Mouse (Mus musculus) E14TG2a.4 (cell line): ENCODE measurements around the gene Gabarap.

ENCODE experiments used
- CTCF ChIP-seq: conservative IDR thresholded peaks from 2 replicates; pipeline ENCODE4 v1.5.1; 2014; ENCODE audit warnings: low read length
- POU5F1 ChIP-seq: IDR thresholded peaks from 2 replicates; pipeline ENCODE4 v1.6.1; 2014; ENCODE audit warnings: low read length, borderline replicate concordance

DNA sequence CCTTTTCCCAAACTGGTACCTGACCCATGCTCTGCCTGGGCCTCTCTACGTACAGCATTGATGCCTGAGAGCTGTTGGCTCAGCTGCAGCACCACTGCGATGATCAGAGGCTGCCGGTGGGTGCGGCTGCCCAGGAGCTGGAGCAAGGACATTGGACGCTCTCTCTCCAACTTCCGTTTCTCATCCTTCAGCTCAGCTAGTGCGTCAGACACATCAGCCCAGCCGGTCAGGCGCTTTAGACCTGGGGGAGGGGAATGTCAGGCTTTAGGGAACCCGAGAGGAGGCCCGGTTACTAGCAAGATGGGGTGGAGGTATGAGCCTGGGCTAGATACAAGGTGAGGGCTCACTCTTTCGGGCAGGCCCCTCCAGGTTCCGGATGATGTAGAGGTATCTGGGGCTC is 45.7 kb upstream of the Gabarap start:
- no peak for TF ChIP-seq CTCF
- TF ChIP-seq POU5F1: no peak
